Mouse (Mus musculus) MEL (cell line): ENCODE measurements around the gene Zfp641. TPM values are rescaled to one million over a fixed set of nuclear protein-coding genes. Genes with fewer than 3 reads are reported as not detected.
A peak's percentile ranks its signal among the peaks of the same experiment; 100 is the strongest.

ENCODE experiments used
- DNase-seq: peaks from one replicate; pipeline ENCODE4 v3.0.0; 2011; ENCODE audit warnings: low read depth, low spot score
- H3K27ac ChIP-seq: 2 replicates; pipeline ENCODE4 v1.5.1; 2012; ENCODE audit warnings: low read depth, mild to moderate bottlenecking, control low read depth, low read length, moderate library complexity; ENCODE audit not compliant: control insufficient read depth
- H3K27me3 ChIP-seq, 2 experiments: fragments of 150-350 bp in 1 of 2; sonication (generic) in 1 of 2; 2 replicates each; pipeline ENCODE4 v1.6.1; 2012; ENCODE audit warnings: low read length in 2 of 2, mild to moderate bottlenecking in 2 of 2, improper control_type of control experiment in 1 of 2, moderate library complexity in 1 of 2; ENCODE audit not compliant: insufficient read depth in 2 of 2, control insufficient read depth in 1 of 2
- H3K36me3 ChIP-seq, 2 experiments: 2 replicates each; pipeline ENCODE4 v1.6.1; 2012 to 2014; ENCODE audit warnings: low read length in 2 of 2, improper control_type of control experiment in 1 of 2, inconsistent platforms in 1 of 2, mild to moderate bottlenecking in 1 of 2; ENCODE audit not compliant: insufficient read depth in 2 of 2, control insufficient read depth in 1 of 2
- H3K4me1 ChIP-seq, 2 experiments: fragments of 150-350 bp in 1 of 2; sonication (generic) in 1 of 2; 2 replicates each; pipeline ENCODE4 v1.6.1; 2012; ENCODE audit warnings: low read length in 2 of 2, improper control_type of control experiment in 1 of 2, mild to moderate bottlenecking in 1 of 2; ENCODE audit not compliant: insufficient read depth in 2 of 2, control insufficient read depth in 1 of 2
- H3K4me3 ChIP-seq, 2 experiments: fragments of 150-350 bp in 1 of 2; sonication (generic) in 1 of 2; 2 replicates each; pipeline ENCODE4 v1.5.1; 2012; ENCODE audit warnings: low read depth in 2 of 2, low read length in 2 of 2, mild to moderate bottlenecking in 2 of 2, moderate library complexity in 2 of 2, control low read depth in 1 of 2, improper control_type of control experiment in 1 of 2; ENCODE audit not compliant: control insufficient read depth in 1 of 2, insufficient read depth in 1 of 2
- H3K79me2 ChIP-seq: 2 replicates; pipeline ENCODE4 v1.6.1; 2012; ENCODE audit warnings: mild to moderate bottlenecking, low read length, moderate library complexity; ENCODE audit not compliant: control insufficient read depth, poor library complexity, insufficient read depth
- H3K9ac ChIP-seq: 2 replicates; pipeline ENCODE4 v1.6.1; 2012; ENCODE audit warnings: low read depth, mild to moderate bottlenecking, control low read depth, low read length, moderate library complexity; ENCODE audit not compliant: control insufficient read depth, poor library complexity, severe bottlenecking
- H3K9me3 ChIP-seq: fragments of 150-350 bp; sonication (generic); replicated peaks from 2 replicates; pipeline ENCODE4 v1.6.1; 2012; ENCODE audit warnings: mild to moderate bottlenecking, low read length, improper control_type of control experiment, moderate library complexity; ENCODE audit not compliant: insufficient read depth
- CHD1 ChIP-seq: IDR thresholded peaks from 2 replicates; pipeline ENCODE4 v1.6.1; 2012; ENCODE audit warnings: low read depth, mild to moderate bottlenecking, inconsistent platforms, low read length, improper control_type of control experiment
- CHD2 ChIP-seq: IDR thresholded peaks from 2 replicates; pipeline ENCODE4 v1.6.1; 2011; ENCODE audit warnings: low read length, improper control_type of control experiment
- CTCF ChIP-seq, 3 experiments: IDR thresholded peaks in 2 of 3; conservative IDR thresholded peaks in 1 of 3; 2 replicates each; pipeline ENCODE4 v1.5.1; 2011 to 2012; ENCODE audit warnings: low read length in 3 of 3, low read depth in 2 of 3, mild to moderate bottlenecking in 2 of 3, improper control_type of control experiment in 1 of 3, inconsistent platforms in 1 of 3, mixed read lengths in 1 of 3, moderate library complexity in 1 of 3; ENCODE audit not compliant: control insufficient read depth in 1 of 3, insufficient read depth in 1 of 3, poor library complexity in 1 of 3, severe bottlenecking in 1 of 3
- GABPA ChIP-seq: IDR thresholded peaks from 2 replicates; pipeline ENCODE4 v1.6.1; 2012; ENCODE audit warnings: low read depth, mild to moderate bottlenecking, inconsistent platforms, low read length, improper control_type of control experiment, moderate library complexity
- HCFC1 ChIP-seq: IDR thresholded peaks from 2 replicates; pipeline ENCODE4 v1.6.1; 2012; ENCODE audit warnings: low read depth, mild to moderate bottlenecking, inconsistent platforms, low read length, improper control_type of control experiment, moderate library complexity
- JUND ChIP-seq: IDR thresholded peaks from 2 replicates; pipeline ENCODE4 v1.6.1; 2011; ENCODE audit warnings: low read depth, mild to moderate bottlenecking, improper control_type of control experiment, low read length
- MAX ChIP-seq: IDR thresholded peaks from 2 replicates; pipeline ENCODE4 v1.6.1; 2011; ENCODE audit warnings: low read length, improper control_type of control experiment
- MAZ ChIP-seq: IDR thresholded peaks from 2 replicates; pipeline ENCODE4 v1.6.1; 2012; ENCODE audit warnings: low read depth, mild to moderate bottlenecking, inconsistent platforms, low read length, improper control_type of control experiment
- MXI1 ChIP-seq: IDR thresholded peaks from 2 replicates; pipeline ENCODE4 v1.6.1; 2011; ENCODE audit warnings: mild to moderate bottlenecking, low read depth, low read length, improper control_type of control experiment
- MYB ChIP-seq: IDR thresholded peaks from 2 replicates; pipeline ENCODE4 v1.6.1; 2011; ENCODE audit warnings: mild to moderate bottlenecking, low read depth, low read length, improper control_type of control experiment
- MYC ChIP-seq: IDR thresholded peaks from 2 replicates; pipeline ENCODE4 v1.6.1; 2011; ENCODE audit warnings: low read depth, mild to moderate bottlenecking, low read length, improper control_type of control experiment, moderate library complexity
- NELFE ChIP-seq: IDR thresholded peaks from 2 replicates; pipeline ENCODE4 v1.6.1; 2011; ENCODE audit warnings: low read depth, low read length, improper control_type of control experiment
- NRF1 ChIP-seq: IDR thresholded peaks from 2 replicates; pipeline ENCODE4 v1.6.1; 2014; ENCODE audit warnings: low read depth, mild to moderate bottlenecking, inconsistent platforms, low read length, improper control_type of control experiment, moderate library complexity; ENCODE audit not compliant: poor library complexity, insufficient read depth, severe bottlenecking
- POLR2A ChIP-seq, 2 experiments: IDR thresholded peaks; 2 replicates each; pipeline ENCODE4 v1.6.1; 2011 to 2012; ENCODE audit warnings: low read length in 2 of 2, mild to moderate bottlenecking in 2 of 2, control low read depth in 1 of 2, improper control_type of control experiment in 1 of 2, low read depth in 1 of 2, moderate library complexity in 1 of 2; ENCODE audit not compliant: control insufficient read depth in 1 of 2, insufficient read depth in 1 of 2, poor library complexity in 1 of 2
- RAD21 ChIP-seq: IDR thresholded peaks from 2 replicates; pipeline ENCODE4 v1.6.1; 2011; ENCODE audit warnings: mild to moderate bottlenecking, low read depth, low read length, improper control_type of control experiment
- RCOR1 ChIP-seq: IDR thresholded peaks from 2 replicates; pipeline ENCODE4 v1.6.1; 2012; ENCODE audit warnings: low read depth, mild to moderate bottlenecking, inconsistent platforms, low read length, improper control_type of control experiment
- SIN3A ChIP-seq: IDR thresholded peaks from 2 replicates; pipeline ENCODE4 v1.6.1; 2012; ENCODE audit warnings: low read length, improper control_type of control experiment, inconsistent platforms
- TAL1 ChIP-seq: IDR thresholded peaks from 2 replicates; pipeline ENCODE4 v1.6.1; 2012; ENCODE audit warnings: mild to moderate bottlenecking, inconsistent platforms, low read length, moderate library complexity, mixed read lengths
- ZMIZ1 ChIP-seq: IDR thresholded peaks from 2 replicates; pipeline ENCODE4 v1.6.1; 2012; ENCODE audit warnings: low read depth, mild to moderate bottlenecking, inconsistent platforms, low read length, improper control_type of control experiment, moderate library complexity
- ZNF384 ChIP-seq: IDR thresholded peaks from 2 replicates; pipeline ENCODE4 v1.6.1; 2012; ENCODE audit warnings: low read depth, mild to moderate bottlenecking, inconsistent platforms, low read length, improper control_type of control experiment
- polyA plus RNA-seq, 2 experiments: library from polyadenylated mRNA; stranded (reverse) in 1 of 2; unstranded in 1 of 2; fragments of >175 nt in 1 of 2; fragments of >200 nt in 1 of 2; gene quantifications; 2 replicates each; pipeline versions ENCODE4 v1.2.1 to v1.2.4; 2012; ENCODE audit warnings: low replicate concordance in 2 of 2, low read depth in 1 of 2; ENCODE audit not compliant: insufficient read length in 2 of 2, insufficient read depth in 1 of 2, missing spikeins in 1 of 2
- total RNA-seq: library from RNA; depleted of rRNA; stranded (reverse); fragments of 300-350 nt; gene quantifications from 2 replicates; pipeline ENCODE4 v1.2.3, GENCODE M21; 2012

Gene Zfp641
- total and polyA plus RNA-seq, 3 experiments, result not detected

DNA sequence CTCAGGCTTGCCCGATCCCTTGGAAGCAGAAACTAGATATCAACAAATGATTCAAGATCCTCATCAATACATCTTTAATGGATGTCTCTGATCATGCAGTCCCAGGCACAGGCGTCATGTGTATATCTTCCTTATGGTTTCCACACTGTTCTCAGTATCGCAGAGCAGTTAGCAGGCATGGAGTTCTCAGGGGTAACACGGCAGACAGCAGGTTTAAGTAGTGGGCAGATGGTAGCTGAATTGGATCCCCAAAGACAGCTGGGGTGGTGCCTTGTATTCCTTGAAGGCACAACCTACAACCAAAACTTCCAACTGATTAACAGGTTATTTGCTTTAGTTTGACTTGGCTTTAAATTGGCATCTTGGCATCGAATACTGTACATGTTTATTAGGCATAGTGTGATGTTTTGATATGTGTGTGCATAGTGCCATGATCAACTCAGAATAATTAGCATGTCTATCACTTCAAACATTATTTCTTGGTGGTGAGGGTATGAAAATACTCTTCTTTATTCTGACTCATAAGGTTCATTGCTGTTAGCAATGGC, 21.3 kb upstream of the Zfp641 start, which contains the start of gene Olfr285:
Gene Olfr285 (minus strand): TSS at position 177 of the 548 bp plus-strand sequence.
- H3K4me3 ChIP-seq, result no peak within 1 kb of the TSS
- no peaks in the 10 kb centered on the region for H3K36me3 ChIP-seq
- no peaks in the 10 kb centered on the region for H3K9me3 ChIP-seq
- no peak for TF ChIP-seq NELFE
- no peak for TF ChIP-seq GABPA
- TF ChIP-seq NRF1, result no peak
- no peak for TF ChIP-seq RCOR1
- no peak for TF ChIP-seq HCFC1
- no peak for TF ChIP-seq MAZ
- TF ChIP-seq TAL1, result no peak
- no peak for TF ChIP-seq CHD1
- TF ChIP-seq MYC, result no peak
- TF ChIP-seq ZNF384, result no peak
- no peak for TF ChIP-seq SIN3A
- no peak for TF ChIP-seq POLR2A (IDR thresholded peaks at IDR 0.05; ENCODE audit: control insufficient read depth in 1 of 2, insufficient read depth in 1 of 2, low read depth in 1 of 2, low read length in 2 of 2, poor library complexity in 1 of 2)
- no peak for TF ChIP-seq ZMIZ1
- TF ChIP-seq MAX, result no peak
- no peak for TF ChIP-seq MXI1
- TF ChIP-seq MYB, result no peak
- no peak for TF ChIP-seq RAD21
- no peak for TF ChIP-seq JUND
- no peak for DNase-seq
- H3K4me1 ChIP-seq, result peaks cover 0 to 4% of the 10 kb centered on the region in 2 experiments; a peak in 2 of 4 replicates
- H3K27ac ChIP-seq, result no peak within 1 kb of the TSS
- no peaks in the 10 kb centered on the region for H3K79me2 ChIP-seq
- peaks cover 0 to 2% of the 10 kb centered on the region in 2 experiments; a peak in 2 of 4 replicates for H3K27me3 ChIP-seq
- H3K9ac ChIP-seq, result no peak within 1 kb of the TSS

DNA sequence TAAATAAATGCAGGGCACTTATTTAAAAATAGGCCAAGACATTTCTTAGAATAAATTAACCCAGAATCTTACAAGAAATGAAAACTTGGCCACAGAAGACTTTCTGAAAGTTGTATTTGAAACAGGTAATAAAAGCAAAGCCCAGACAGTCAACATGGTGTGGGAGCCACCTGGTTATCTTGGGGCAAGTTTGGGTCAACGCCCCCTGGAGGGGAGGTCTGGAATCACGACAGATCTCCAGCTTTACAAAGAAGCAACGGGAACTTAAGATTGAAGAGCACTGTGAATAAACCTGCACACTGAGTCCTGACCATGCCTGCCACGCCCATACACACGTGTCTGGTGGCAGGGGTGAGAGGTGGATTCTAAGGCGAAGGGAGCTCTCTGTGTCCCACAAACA, 19.7 kb upstream of the Zfp641 start:
- Histone ChIP-seq H3K9ac (no peak overlapping the region), H3K79me2 (no peaks in the 10 kb centered on the region)
- TF ChIP-seq CTCF (IDR thresholded peaks at IDR 0.05 in 2 of 3, conservative IDR thresholded peaks at IDR 0.05 in 1 of 3; ENCODE audit: control insufficient read depth in 1 of 3, insufficient read depth in 1 of 3, low read depth in 2 of 3, low read length in 3 of 3, poor library complexity in 1 of 3, severe bottlenecking in 1 of 3), result peak; percentile 61 to 64 (median 62)
- no peak for TF ChIP-seq CHD2
- TF ChIP-seq, all 39 proteins: peak for 1
- DNase-seq, result peak; percentile 52
- Histone ChIP-seq H3K4me1 (peaks cover 0 to 4% of the 10 kb centered on the region in 2 experiments; a peak in 2 of 4 replicates), H3K27me3 (peaks cover 0 to 2% of the 10 kb centered on the region in 2 experiments; a peak in 2 of 4 replicates), H3K4me3 (no peak overlapping the region), H3K27ac (no peak overlapping the region), H3K9me3 (no peaks in the 10 kb centered on the region), H3K36me3 (no peaks in the 10 kb centered on the region)
